Mouse (Mus musculus): ENCODE results near the gene Mrgprb1. TPM values are rescaled to one million over a fixed set of nuclear protein-coding genes. Genes with fewer than 3 reads are reported as not detected.
"Not testable (repeated sequence)": the region's sequence is repeated elsewhere in the genome, so short reads cannot be mapped to it uniquely, and the experiment has no call there.

Gene Mrgprb1
- not detected for polyA plus RNA-seq (2017; shearing (Covaris generic))

- ATAC-seq, result no peak
These were observed at the start of gene Mrgprb1 for GRCm38 (mm10) chr7:48456242-48456641. Gene Mrgprb1, minus strand, starts transcription at chr7:48456342.

- no peak for ATAC-seq
These were observed 43.1 kb upstream of the Mrgprb1 start, which contains the start of gene Mrgprx2 for GRCm38 (mm10) chr7:48499221-48499620. Gene Mrgprx2, minus strand, starts transcription at chr7:48499321.

- no peak for ATAC-seq
These were observed 19.6 kb downstream of the Mrgprb1 start for GRCm38 (mm10) chr7:48436581-48436980.

- ATAC-seq, result not testable (repeated sequence)
These were observed 20.2 kb downstream of the Mrgprb1 start for GRCm38 (mm10) chr7:48435936-48436335.

Other genes starting within 250 kb of the Mrgprb1 start
- gene Mrgprb8, start 67.8 kb downstream of the Mrgprb1 start, polyA plus RNA-seq (2017; shearing (Covaris generic)), result not detected
- gene Mrgprx2, start 43.0 kb upstream of the Mrgprb1 start, polyA plus RNA-seq (2017; shearing (Covaris generic)), result under 1 TPM in 2 of 3 experiments, not detected in 1; 0.08 to 0.21 TPM
- gene Mrgprb2, start 101.7 kb upstream of the Mrgprb1 start, polyA plus RNA-seq (2017; shearing (Covaris generic)), result not detected
- not detected for gene Mrgprb3, start 187.5 kb upstream of the Mrgprb1 start, polyA plus RNA-seq (2017; shearing (Covaris generic))

Data from inflammation-experienced regulatory T-cells, adult 6 months (primary cell).